Mouse (Mus musculus) gastrocnemius, postnatal 10 days (tissue): ENCODE results near the gene Msx2. TPM values are rescaled to one million over a fixed set of nuclear protein-coding genes. Genes with fewer than 3 reads are reported as not detected.

Experiments
- total RNA-seq, 2 experiments: library from RNA; stranded (reverse); gene quantifications; 2 replicates each; pipeline ENCODE4 v1.2.3; 2021

Msx2 gene
- total RNA-seq, 2 experiments from 2014 or later, result 0.23 TPM; not detected in 1

Other genes starting within 250 kb of the Msx2 start
- 1 to 10 TPM; 3.3 to 4.6 TPM for gene Ror2, start 186.9 kb downstream of the Msx2 start, total RNA-seq
- 10 to 100 TPM; 12.8 to 12.9 TPM for gene Sptlc1, start 95.7 kb downstream of the Msx2 start, total RNA-seq